Mouse (Mus musculus): ENCODE measurements around the gene Cuedc1. TPM values are rescaled to one million over a fixed set of nuclear protein-coding genes. Genes with fewer than 3 reads are reported as not detected.
A peak's percentile ranks its signal among the peaks of the same experiment; 100 is the strongest.
"Not testable (repeated sequence)": the region's sequence is repeated elsewhere in the genome, so short reads cannot be mapped to it uniquely, and the experiment has no call there.

Gene Cuedc1
- total RNA-seq, 2 experiments from 2014 or later, result 32.4 to 43.1 TPM

DNA sequence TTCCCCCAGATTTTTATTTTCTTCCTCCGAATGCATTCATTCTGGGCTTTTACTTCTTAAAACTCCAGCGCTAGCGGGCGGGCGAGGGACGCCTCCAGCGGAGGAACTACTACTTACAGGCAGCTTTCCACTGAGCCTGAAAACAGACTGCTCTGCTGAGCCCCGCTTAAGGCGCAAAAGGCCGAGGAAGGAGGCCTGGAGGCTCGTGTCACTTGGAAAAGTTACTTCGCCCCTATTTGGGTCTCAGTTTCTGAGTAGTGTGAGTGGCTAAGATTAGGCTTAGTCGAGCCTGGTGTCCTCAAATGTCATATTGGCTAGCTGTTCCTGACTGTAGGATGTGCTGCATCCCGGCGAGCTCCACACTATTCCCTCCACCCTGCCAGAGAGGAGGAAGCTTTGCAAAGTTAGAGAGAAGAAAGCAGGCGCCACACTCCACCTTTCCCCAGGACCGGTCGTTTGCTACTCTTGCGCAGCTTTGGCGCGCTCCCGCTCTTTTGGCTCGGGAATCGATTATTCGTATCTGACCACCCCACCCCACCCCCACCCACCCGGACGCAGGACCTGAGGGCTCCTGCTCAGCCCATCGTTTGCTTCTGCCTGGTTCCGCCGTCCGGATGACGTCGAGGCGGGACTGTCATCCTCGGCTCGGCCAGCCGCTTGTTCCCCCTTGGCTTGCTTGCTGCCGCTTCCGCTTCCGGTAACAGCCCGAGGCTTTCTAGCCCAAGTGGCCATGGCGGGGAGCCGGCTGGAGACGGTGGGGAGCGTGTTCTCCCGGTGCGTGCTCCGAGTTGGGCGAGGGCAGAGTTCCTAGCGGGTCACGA, 106.1 kb downstream of the Cuedc1 start, which contains the start of gene Mrps23:
Gene Mrps23 (plus strand): TSS at position 677 of the 821 bp plus-strand sequence.
- DNase-seq, result peak; percentile 94

DNA sequence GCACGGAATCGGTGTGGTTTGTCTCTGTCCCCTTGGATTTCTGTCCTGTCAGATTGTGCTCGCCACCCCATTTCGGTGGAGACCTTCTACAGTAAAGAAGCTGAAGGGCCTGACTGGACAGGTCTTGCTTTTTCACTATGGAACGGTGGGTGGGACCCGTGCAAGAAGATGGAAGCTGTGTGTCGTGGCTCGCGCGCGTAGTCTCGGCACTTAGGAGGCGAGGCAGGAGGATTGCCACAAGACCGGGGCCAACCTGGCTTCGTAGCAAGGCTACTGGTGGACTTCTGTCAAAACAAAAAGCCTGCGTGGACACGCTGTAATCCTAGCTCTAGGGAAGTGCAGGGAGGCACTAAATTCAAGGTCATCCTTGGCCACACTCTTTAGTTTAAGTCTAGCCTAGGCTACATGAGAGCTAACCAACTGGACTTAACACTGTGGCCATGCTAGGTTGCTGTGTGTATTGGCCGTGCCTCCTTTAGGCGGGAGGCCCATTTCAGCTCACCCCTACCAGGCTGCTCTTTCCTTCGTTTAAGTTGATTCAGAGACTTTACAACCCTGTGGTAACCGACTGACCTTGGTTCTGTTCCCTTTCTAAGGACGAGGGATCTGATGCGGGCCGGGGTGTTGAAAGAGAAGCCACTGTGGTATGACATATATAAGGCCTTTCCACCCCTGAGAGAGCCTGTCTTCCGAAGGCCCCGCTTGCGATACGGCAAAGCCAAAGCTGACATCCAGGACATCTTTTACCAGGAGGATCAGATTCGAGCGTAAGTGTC, 106.9 kb downstream of the Cuedc1 start:
- DNase-seq, result no peak

DNA sequence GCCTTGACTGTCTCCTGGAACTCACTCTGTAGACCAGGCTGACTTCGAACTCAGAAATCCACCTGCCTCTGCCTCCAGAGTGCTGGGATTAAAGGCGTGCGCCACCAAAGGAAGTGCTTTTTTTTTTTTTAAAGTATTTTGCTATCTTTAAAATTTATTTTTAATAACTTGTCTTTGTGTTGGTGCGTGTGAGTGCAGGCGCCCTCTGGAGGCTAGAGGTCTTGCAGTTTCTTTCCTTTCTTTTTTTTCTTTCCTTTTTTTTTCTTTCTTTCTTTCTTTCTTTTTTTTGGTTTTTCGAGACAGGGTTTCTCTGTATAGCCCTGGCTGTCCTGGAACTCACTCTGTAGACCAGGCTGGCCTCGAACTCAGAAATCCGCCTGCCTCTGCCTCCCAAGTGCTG, 108.7 kb downstream of the Cuedc1 start:
- not testable (repeated sequence) for DNase-seq

DNA sequence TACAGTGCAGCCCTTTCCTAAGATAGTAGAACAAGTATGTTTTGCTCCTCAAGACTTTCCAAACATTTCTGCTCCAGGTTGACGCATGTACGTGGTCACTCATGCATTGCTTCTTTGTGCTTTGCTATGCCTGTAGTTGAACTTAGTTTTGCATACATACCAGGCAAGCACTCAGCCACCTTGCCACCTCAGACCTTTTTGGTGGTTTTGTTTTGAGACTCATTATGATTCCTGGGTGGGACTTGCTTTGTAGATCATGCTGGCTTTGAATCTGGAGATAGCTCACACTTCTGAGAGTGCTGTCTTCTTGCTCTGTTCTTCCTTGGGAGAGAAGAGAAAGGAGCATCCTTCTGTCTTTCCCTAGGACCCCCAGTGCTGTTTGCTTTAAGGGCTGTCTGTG, 109.8 kb downstream of the Cuedc1 start:
- no peak for DNase-seq

DNA sequence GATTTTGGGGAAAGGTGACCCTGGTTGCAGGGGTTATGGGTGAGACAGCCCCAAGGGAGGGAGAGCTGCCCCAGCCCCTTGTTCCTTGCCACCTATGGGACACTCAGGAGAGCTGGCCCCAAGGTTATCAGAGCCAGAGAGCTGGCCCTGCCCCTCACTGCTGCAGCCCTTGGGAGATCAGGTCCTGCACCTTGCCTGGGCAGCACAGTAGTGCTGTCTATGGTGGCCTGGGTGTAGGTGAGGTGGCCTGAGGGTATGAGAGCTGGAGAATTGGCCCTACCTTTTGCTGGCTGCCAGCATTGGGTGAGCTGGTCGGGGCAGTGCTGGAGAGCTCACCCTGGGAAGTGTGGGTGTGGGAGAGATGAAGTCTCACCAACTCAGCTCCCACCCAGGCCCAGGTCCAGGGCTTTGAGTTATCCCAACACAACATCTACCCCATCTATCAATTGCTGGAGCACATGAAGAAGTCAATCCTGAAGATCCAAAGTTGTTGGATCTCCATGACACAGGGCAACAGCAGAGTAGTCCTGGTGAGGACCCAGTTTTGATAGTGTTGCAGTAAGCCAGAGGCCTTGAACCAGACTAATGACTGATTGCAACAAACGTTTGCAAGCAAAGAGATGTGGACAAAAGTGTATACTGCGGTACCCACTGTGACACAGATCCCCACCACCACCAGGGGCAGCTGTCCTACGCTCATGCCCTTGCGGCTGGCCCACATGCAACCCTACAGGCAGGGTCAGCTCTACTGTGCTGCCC, 114.1 kb downstream of the Cuedc1 start:
- DNase-seq, result no peak

DNA sequence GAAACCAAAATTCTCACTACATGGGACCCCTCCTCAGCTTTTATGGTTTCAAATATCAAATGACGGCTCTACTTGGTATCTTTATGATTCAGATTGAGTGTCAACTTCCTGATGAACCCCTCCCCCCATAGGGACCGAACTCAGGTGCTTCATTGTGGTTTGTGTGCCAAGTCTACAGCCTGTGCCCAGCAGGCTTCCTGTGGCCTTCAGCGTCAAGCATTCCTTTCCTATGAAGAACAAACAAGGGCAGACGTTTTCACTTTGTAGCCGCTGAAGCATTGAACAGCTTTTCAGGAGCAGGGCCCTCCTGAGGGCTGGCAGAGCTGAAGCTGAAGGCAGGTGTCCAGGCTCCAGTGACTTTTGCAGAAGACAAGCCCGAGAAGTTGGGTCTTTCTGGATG, 115.9 kb downstream of the Cuedc1 start:
- peak; percentile 35 for DNase-seq

DNA sequence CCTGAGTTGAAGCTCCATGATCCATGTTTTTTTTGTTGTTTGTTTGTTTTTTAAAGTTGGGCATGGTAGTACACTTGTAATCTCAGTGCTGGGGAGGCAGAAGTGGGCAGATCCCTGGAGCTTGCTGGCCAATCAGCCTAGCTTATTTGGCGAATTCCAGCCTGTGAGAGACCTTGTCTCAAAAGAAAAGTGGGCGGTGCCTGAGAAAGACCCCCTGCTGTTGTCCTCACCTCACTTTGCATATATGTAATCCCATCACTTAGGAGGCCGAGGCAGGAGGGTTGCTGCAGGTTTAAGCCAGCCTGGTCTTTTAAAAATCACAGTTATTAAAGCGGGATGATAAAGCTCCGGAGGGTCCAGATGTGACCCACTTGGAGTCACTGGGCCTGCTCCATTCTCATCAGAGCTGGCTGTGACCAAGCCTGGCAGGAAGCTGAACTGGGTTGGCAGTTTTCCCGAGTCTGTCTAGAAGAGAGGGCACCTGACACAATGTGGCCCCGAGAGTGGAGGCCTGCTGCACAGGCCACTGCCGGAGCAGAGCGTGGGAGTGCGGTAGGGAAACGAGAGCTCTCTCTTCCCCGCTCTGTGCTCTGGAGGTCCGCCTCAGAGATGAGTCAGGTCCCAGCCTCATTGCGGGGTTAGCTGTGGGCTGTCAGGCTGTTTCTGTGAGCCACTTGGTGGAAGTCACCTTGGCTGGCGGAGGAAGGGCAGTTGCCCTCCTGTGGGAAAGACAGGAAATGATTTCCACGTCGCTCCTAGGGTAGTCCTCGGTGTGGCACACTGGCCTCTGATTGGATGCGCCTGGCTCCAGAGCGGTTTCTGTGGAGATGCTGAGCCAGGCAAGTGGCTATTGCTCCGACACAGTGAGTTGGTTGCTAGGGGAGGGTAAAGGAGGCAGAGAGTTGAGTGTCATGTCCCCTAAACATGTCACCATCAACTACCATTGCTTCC, 117.3 kb downstream of the Cuedc1 start:
- DNase-seq, result peak; percentile 78

DNA sequence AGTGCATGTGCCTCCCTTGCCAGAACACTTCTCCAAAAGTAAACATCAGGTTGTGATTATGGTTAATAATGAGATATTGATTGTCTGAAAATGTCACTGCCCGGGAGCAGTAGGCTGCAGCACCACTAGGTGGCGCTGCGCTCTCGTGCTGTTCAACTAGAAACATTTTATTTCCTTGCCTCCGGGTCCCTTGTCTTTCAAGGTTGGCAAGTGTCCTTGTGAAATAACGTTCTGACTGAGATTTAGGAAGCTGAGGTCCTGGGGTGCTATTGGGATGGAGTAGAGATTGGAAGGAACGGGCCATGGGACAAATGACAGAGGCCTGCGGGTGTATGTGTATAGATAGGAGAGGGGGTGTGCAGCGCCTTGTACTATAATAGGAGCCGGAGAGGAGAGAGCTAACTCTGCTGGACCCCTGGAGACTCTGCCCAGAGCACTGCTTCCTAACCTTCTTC, 118.4 kb downstream of the Cuedc1 start:
- peak; percentile 77 for DNase-seq

DNA sequence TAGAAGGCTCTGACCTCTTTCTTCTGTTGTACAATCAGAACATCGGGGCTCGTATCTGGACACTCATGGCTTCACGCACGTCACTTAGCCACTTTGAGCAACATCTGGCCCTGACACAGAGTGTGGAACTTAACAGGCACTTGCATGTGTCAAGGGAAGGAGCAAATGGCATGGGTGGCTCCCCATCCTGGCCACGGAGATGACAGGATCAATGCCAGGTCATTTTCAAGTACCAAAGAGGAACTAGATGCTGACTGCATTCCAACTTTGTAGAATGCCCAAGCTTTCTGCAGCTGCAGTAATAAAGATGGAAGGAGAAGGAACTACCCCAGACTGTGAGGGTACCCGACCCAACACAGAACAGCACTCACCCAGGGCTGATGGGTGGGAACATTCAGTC, 120.3 kb downstream of the Cuedc1 start:
- no peak for DNase-seq

DNA sequence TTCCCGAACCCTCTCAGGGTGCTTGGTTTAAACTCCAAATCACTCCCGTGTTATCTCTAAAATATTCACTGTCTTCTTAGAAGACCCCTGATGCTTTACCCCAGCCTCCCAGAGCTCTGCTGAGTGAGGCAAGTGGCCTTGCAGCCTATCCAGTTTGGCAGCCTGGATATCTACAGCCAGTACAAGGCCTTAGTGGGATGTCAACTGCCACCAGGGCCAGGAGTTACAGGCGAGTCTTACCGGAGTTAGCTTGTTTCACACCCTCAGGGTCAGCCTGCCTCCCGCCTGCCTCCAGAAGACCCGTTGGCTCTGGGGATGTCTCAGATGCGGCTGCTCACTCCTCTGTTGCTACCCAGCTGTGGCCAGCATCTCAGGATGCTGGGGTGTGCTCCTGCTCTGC, 120.7 kb downstream of the Cuedc1 start:
- peak; percentile 37 for DNase-seq

DNA sequence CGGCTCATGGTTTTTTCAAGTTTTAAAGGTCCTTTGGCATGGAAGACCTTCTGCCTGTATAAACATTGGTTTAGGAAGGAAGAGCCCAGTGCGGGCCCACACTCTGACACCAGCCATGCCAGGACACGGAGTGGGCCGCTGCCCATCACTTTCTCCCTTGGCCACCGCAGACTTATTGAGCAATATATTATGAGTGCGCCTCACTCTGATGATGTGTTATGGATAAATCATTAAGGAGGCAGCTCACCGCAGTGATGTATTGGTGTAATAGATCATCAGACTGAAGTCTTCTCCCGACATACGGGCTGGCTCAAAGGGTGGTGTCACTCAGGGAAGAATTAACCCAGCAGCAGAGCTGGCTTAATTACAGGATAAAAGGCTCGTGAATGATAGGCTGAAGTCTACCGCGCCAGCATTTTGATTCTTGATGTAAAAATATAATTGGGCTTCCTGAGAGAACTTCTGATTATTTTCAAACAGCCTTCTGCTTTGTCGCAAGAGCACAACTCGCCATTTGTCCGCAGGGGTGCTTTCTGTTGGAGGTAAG, 124.1 kb downstream of the Cuedc1 start:
- no peak for DNase-seq

DNA sequence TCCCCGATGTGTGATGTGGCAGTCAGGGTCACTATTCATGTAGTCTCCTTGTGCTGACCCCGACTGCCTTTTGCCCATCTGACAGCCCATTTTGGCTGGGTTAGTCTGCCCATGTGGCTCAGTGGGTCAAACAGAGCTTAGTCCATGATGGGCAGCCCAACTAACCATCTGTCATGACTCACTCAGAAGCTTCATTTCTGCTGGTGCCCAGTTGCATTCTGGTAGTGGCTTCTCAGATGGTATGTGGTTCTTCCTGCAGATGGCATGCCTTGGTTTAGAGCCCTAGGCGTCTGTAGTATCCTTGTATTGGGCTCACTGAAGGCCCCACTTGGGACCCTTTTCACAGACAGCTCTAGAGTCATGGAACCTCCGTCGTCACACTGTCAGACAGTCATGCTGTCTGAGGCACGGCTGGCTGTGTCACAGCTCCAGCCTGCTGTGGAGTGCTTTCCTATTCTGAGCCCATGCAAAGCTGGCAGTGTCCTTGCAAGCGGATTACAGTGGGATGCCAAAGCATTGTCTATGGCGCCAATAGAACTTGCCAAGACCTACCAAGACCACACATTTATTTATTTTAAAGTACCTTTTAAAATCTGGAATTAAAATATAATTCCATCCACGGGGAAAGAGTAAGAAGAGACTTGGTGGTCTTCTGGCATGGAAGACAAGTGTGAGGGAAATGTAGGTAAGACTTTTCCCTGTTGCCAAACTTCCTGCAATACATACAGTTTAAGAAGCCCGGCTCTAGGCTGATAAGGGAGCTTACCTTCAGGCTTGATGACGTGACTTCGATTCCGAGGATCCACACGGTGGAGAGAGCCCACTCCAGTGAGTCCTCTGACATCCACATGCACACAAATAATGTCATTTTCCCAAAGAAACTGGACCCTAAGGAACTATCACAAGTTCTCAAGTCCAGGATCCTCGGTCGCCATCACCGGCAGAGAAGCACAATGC, 129.4 kb downstream of the Cuedc1 start:
- no peak for DNase-seq

DNA sequence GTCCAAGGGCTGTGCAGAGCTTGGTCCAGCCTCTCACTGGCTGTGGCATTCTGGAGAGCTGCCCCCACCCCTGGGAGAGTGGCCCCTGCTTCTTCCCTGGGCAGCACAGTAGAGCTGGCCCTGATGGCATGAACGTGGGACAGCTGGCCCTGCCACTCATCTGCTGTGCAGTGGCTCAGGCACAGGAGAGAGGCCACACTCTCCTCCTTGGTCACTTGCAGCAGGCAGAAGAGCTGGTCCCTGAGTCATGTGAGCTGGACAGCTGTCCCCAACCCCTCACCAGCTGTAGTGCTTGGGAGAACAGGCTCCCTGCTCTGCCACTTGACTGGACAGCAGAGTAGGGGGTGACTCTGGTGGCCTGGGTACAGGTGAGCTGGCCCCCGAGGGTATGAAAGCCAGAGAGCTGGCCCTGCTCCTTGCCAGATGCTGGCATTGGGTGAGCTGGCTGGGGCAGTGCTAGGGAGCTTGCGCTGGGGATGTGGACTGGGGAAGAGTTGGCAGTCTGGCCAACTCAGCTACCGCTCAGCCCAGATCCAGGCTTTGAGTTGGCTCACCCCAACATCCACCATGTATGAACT, 133.4 kb downstream of the Cuedc1 start:
- DNase-seq, result no peak

DNA sequence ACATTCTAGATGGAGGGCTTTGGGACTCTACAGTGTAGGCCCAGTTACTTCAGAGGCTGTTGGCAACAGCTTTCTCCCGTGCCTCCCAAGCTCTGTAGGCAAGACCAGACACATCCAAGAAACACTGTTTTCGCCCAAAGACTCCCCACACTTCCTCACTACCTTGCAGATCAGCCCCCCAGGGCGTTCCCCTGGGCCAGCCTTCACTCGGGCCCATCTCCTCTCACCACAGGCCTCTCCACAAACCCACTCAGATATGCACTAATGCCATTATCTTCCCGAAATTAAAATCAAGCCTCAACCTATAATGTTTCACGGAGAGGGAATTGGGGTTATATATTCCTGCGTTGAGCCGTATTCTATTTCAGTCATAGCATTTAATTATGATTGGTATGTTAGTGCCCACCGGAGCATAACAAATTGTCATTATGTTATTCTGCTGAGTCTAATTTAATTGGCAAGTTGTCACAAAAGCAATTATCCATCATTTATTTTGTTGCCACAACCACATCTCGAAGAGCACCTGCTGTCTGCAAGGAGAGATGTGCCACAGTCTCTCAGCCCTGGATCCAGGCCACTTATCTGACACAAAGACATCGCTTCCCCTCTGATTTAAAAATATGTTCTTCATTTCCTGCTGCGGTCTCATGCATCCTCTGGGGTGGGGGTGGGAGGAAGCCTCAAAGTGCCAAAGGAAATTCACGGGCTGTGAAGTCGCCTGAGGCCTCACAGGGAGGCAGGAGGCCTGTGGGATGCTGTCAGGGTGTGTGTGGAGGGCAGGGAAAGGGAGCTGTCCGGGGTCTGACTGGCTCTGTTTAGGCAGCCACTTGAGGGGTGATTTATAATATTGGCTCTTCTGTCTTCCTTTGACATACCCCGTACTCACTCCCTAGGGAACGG, 135.9 kb downstream of the Cuedc1 start:
- no peak for DNase-seq

DNA sequence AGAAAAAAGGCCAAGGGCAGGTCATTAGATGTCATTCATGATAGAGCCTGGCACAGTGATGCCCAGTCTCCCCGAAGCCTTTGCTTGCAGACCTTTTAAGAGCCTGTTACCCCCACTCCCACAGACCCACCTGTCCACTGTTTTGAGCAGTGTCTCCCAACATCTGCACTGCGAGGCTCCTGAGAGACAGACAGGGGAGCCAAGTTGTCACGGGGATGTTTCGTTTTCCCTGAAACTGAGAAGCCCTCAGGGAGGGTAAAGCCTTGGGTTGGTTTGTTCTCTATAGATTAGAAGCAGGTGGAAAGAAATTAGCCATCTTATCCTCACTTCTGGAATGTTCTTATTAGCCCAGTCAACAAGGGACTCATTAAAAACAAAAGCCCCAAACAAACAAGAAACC, 136.9 kb downstream of the Cuedc1 start:
- DNase-seq, result no peak

DNA sequence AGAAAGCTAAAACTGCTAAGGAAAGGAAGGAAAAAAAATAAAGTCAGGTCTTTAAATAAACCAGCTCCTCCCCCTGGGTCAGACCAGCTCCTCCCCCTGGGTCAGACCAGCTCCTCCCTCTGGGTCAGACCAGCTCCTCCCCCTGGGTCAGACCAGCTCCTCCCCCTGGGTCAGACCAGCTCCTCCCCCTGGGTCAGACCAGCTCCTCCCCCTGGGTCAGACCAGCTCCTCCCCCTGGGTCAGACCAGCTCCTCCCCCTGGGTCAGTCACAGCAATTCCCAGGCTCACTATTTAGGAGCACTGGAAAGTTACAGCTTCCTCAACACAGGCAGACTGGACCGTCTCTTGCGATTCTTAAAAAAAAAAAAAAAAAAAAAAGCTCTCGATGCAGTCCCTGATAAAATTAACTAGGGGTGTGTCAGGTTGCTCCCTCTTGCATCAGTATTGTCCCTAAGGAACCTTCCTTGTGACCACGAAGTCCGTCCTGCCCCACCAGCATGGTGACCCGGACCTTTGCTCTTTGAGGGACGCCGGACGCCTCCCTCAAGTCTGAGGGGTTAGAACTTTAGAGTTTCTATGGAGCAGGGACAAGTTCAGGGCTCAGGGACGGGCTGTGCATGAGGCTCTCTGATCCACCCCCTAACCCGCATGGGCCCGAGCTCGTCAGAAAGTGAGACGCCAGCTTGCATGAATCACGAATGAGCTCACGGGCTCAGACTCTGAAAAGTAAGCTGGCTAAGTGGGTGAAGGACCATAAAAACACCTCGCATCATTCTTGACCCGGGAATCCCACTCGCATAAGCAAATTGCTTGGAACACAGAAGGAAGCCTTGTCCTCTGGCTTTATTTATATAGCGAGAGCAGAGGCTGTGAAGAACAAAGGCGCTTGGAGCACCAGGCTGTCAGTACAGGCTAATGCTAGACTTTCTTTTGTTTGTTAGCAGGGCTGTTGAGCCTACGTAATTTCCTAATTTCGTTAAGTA, 137.7 kb downstream of the Cuedc1 start:
- peak; percentile 65 for DNase-seq

DNA sequence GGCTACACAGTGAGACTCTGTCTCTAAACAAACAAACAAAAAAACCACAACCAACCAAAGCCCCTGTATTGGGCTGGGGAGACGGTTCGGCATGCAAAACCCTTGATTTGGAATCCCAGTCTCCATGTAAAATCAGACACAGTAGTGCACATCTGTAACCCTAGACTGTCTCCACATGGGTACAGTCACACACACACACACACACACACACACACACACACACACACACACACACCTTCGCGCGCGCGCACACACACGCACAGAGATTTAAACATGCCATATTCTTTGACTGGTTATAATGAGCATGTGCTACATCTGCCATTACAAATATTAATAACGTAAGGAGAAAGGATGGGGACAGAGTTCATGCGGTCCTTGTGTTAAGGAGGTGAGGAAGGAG, 142.4 kb downstream of the Cuedc1 start:
- DNase-seq, result no peak
